Mouse (Mus musculus): ENCODE measurements around the gene Rab27a. TPM values are rescaled to one million over a fixed set of nuclear protein-coding genes. Genes with fewer than 3 reads are reported as not detected.

Rab27a gene
- total RNA-seq, 2 experiments from 2014 or later = 2.5 to 3.1 TPM

Small RNA genes within 50 kb of the gene (microRNA-seq; reads per million reads assigned to microRNA genes)
- gene Gm27353 = not detected

Other genes with a start within 250 kb of the Rab27a start
- gene Prtg, start 238.0 kb upstream of the Rab27a start, total RNA-seq (2021) = 1 to 10 TPM in 1 of 2 experiments, under 1 TPM in 1; 0.98 to 1.9 TPM
- 1 to 10 TPM; 6.2 to 7.0 TPM for gene Pygo1, start 119.2 kb upstream of the Rab27a start, total RNA-seq (2021)
- gene Dyx1c1, start 86.1 kb upstream of the Rab27a start, total RNA-seq (2021) = under 1 TPM; 0.54 to 0.80 TPM
- gene Gm44503, start 86.0 kb upstream of the Rab27a start, total RNA-seq (2021) = not detected
- gene Ccpg1os, start 59.5 kb upstream of the Rab27a start, total RNA-seq (2021) = 1 to 10 TPM; 5.2 to 6.2 TPM
- gene Ccpg1, start 59.4 kb upstream of the Rab27a start, total RNA-seq (2021) = 10 to 100 TPM; 30.4 to 36.2 TPM
- gene Pigb, start 4.5 kb upstream of the Rab27a start, total RNA-seq (2021) = 1 to 10 TPM; 6.7 to 7.0 TPM
- not detected for gene Khdc3, start 57.0 kb downstream of the Rab27a start, total RNA-seq (2021)
- gene Gm20509, start 57.6 kb downstream of the Rab27a start, total RNA-seq (2021) = not detected
- gene Rsl24d1, start 68.6 kb downstream of the Rab27a start, total RNA-seq (2021) = 10 to 100 TPM; 45.3 to 47.6 TPM

All from gastrocnemius, postnatal 4 days (tissue).